Mouse (Mus musculus) lung, postnatal 4 days (tissue): ENCODE results near the gene Borcs8.

Experiments
- DNase-seq, 2 experiments: peaks; one replicate each; pipeline ENCODE4 v3.0.0; 2021

Borcs8 gene

DNA sequence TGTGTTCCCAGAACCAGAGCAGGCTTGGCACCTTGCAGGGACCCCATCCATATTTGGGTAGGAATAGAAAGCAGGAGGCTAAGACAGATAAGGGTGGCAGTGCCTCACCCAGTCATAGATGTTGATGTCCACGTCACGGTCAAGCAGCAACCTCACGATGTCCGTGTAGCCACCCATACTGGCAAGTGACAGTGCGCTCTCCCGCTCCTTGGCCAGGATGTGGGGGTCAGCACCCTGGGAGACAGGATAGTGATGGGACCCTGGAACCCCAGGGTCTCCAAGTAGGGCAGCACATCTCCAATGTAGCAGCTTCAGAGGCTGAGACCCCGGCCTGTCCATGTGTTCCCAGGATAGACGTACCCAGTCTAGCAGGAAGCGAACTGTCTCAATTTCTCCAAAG, 4.4 kb upstream of the Borcs8 start:
- no peak for DNase-seq

DNA sequence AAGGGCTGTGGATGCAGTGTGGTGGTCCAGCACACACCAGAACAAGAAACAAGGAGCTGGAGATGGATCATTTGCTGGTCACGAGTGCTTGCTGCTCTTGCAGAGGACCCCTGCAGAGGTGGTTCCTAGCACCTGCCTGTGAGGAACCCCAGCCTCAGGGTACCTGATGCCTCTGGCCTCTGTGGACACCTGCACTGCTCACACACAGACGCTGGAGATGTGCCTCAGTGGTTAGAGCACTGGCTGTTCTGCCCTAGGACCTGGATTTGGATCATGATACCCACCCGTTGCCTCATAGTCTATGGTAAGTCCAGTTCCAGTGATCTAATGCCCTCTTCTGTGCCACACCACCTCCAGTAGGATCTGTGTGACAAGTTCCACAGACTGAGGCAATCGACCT, 2.7 kb upstream of the Borcs8 start:
- no peak for DNase-seq

- no peak for DNase-seq
Measured at GRCm38 (mm10) chr8:70137890-70138289, 1.4 kb upstream of the Borcs8 start.

DNA sequence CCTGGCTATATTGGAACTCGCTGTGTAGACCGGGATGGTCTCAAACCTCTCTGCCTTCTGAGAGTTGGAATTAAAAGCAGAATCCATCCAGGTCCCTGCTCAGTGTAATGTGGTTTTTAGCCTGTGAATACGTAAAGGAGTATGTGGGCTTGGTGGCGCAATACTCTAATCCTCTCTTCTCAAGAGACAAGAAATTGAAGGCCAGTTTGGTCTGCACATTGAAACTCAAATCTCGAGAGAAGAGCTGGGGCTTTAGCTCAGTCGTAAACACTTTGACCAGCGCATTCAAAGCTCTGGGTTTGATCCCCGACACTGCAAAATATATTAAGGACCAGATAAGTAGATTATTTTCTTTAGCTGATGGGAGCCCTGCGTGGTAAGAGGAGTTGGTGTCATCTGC, 682 bp downstream of the Borcs8 start:
- no peak for DNase-seq

- no peak for DNase-seq
Measured at GRCm38 (mm10) chr8:70147678-70148607, 8.6 kb downstream of the Borcs8 start.

GRCm38 (mm10) chr8:70150158-70150557, 10.9 kb downstream of the Borcs8 start:
- no peak for DNase-seq

GRCm38 (mm10) chr8:70152537-70153257, 13.4 kb downstream of the Borcs8 start:
- peak; percentile 82 to 83 for DNase-seq

DNA sequence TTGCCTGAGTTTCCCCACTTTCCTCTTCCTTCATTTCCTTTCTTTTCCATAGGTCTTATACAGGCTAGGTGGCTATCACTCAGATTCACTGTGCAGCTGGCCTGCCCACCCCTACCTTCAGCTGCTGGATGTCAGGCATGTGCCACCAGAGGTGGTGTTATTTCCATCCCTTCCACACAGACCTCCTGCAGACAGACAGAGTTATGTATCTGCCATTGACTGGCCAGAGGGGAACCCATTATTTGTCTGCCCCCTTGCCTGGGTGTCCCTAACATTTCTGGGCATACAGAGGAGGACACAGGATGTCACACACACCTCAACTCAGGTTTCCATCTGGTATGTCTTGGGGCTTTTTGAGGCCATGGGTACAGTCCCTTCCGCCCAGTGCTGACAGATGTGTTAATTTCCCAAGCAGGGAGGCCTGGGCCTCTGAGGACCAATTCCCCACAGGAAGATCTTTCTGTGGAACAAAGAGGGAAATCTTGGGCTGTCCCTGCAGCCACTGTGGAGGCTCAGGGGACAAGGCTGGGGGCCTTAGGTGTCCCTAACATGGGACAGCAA, 18.0 kb downstream of the Borcs8 start:
- DNase-seq: no peak

DNA sequence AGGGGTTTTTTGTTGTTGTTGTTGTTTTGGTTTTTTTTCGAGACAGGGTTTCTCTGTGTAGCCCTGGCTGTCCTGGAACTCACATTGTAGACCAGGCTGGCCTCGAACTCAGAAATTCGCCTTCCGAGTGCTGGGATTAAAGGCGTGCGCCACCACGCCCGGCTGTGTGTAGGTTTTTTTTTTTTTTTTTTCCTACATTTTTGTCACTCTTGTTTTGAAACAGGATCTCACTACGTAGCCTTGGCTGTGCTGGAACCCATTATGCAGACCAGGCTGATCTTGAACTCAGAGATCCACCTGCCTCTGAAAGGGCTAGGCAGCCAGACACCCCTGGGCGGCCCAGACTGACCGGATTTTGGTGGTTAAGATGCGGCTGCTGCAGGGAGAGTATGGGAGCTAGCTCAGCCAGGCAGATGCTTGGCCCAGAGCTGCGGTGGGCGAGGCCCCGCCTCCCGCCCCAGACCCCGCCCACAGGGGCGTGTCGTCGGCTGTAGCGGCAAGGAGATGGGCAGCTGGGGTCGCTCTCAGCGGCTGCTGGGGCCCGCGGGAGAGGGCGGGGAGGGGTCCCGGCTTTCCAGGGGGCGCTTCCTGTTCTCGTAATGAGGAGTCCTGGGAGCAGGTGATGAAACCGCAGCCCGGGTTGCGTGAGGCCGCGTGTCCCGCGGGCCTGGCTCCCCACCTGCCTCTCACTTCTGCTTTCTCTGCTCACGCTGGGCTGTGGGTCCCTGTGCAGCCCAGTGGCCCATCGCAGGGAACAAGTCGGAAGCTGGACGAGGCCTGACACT, 19.0 kb downstream of the Borcs8 start:
- peak; percentile 80 to 82 for DNase-seq

DNA sequence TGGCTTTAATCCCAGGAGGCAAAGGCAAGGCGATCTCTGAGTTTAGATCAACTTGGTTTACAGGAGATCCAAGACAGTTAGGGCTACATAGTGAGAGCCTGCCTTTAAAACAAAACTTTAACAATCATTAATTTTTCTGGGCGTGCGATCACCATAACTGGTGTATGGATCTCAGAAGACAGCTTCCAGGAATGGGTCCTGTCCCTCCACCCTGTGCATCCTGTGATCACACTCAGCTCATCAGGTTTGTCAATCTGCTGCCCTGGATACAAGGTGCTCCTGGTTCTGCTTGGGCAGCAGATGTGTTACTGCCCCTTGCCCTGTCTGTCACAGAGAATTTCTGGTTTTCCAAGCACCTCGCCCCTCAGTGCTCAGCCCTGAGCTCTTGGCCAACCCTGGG, 19.9 kb downstream of the Borcs8 start:
- no peak for DNase-seq

DNA sequence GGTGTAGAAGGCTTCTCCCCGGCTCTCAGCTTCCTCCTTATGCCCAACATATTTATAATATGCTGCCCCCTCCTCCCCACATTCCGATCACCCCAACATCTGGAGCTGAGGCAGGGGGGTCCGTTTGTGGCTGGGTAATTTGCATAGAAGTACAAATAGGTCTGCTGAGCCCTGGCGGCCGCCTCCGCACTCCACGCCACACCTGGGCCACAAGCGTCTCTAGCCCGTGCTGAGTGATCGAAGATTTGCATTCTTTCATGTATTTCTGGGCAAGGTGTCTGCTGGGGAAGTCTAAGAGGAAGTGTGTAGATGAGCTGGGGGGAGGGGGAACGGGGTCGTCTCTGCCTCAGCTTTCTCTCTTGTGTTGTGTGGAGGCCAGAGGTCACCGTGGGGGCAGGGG, 20.7 kb downstream of the Borcs8 start:
- DNase-seq: no peak

GRCm38 (mm10) chr8:70163316-70163715, 24.0 kb downstream of the Borcs8 start:
- no peak for DNase-seq

DNA sequence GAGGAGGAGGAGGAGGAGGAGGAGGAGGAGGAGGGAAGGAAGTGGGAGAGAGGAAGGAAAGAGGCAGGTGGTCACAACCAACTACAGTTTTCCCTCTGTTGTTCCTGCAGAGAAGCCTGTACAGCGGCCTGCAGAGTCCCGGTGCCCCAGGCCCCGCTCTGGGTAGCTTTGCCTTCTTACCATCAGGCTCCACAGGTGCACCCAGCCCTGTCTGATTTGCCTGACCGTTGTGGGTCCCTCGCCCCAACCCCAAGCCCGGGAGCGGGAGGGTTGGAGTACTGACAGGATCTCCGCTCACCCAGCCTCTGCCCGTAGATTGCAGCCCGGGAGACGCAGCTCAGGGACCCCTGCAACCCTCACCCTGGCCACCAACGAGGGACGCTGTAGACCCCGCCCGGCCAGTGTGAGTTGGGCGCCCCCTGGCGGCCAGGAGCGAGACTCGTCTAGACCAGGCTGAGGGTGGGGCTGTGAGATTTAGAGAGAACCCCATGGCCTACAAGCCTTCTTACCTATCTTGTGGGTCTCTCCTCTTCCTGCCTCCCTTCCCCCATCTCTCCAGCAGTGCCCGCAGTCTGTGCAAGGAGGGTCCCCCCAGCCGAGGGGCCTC, 27.3 kb downstream of the Borcs8 start:
- DNase-seq: peak; percentile 70 to 79

DNA sequence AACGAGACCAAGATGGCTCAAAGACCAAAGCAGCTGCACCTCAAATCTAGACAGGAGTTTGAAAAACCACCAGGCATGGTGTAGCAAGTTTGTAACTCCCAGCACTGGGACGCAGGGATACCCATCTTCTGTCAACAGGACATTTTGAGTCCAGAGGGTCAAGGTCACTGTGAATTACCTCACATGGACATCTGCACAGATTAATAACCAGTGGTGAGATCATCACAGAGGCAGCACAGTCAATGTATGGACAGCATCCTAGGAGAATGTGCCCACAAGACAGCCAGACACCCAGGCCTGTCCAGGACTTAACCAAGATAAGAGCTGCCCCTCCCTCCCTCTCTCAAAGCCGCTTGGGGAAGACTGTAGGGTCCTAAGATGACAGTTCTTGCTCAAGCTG, 30.8 kb downstream of the Borcs8 start:
- DNase-seq: no peak

GRCm38 (mm10) chr8:70170748-70171147, 31.4 kb downstream of the Borcs8 start:
- no peak for DNase-seq

DNA sequence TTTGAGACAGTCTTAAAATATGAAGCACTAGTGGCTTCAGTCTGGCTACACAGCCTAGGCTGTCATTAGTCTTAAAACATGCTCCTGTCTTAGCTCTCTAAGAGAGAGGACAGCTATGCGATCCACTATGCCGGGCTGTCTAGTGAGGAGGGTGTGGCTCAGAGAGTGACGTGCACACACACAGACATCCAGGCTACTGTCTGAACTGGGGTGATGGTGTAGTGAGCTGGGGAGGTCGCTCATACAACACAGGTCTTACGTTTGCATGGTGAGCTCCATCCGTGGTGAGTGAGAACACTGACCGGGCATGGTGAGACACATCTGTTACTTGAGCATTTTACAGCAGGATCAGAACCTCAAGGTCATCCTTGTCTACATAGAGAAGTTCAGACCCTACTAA, 31.9 kb downstream of the Borcs8 start:
- DNase-seq: no peak

- DNase-seq: peak; percentile 92 to 94
Measured at GRCm38 (mm10) chr8:70172043-70172681, 32.9 kb downstream of the Borcs8 start, which contains the start of gene Tmem161a. Gene Tmem161a, plus strand, starts transcription at chr8:70172356.

DNA sequence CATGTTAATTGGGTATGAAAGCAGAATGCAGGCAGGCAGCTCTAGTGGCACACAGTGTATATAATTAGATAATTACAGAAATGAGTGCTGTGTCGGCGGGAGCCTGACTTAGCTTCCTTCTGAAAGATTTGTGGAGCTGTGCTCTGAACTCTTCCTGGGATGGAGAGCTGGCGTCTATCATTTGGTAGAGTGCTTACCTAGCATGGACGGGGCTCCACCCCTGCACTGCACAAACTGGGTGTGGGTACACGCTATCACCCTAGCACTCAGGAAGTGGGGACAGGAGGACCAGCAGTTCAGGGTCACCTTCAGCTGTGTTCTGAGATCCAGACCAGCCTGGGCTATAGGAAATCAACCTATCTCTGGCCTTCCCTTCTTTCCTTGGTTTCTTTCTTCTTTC, 34.0 kb downstream of the Borcs8 start:
- DNase-seq: no peak

DNA sequence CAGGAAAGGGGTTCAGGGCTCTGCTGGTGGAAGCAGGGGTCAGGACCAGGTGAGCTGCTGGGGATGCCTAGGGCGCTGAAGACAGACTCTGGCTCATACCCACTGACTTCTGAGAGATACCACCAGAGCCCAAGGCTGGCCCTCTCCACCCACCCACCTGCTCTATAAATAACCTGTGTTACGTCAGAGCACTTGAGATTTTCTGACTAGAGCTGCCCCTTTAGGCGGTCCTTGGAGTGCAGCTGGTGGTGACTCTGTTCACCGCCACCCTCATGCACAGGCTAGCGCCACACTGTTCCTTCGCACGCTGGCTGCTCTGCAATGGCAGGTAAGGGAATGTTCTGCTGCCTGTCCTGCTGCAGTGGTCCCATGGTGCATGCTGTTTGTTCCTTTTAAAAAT, 34.8 kb downstream of the Borcs8 start:
- DNase-seq: no peak

DNA sequence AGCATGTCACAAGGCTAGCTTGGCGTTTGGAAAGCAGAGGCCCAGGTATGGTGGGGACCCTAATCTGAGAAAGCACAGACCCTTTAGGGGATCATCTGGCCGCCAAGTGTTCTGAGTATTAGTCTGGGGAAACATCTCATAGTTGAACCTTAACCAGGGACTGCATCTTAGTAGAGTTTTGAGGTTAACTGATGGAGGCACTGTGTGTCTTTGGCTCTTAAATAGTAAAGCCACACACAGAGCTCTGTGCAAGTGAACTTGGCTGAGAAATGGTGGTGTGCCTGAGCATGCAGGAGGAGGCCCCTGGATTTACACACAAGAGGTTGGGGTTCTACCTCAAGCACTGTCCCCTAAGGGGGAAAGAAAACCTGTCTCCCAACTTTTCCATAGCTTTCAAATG, 38.9 kb downstream of the Borcs8 start:
- DNase-seq: no peak

DNA sequence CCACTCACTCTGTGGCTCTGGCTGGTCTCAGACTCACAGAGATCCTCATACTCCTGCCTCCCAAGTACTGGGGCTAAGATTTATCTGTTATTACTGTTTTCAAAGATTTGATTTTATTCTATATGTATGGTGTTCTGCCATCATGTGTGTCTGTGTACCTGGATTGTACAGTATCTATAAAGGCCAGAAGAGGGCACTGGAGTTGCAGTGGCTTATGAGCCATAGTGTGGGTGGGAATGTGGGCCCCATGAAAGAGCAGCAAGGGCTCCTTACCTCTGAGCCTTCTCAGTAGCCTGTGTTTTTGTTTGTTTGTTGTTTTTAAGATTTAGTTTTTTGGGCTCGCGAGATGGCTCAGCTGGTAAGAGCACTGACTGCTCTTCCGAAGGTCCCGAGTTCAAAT, 39.8 kb downstream of the Borcs8 start:
- no peak for DNase-seq
